Mouse (Mus musculus) erythroblast, embryonic 14.5 days (primary cell): ENCODE results near the gene Ascl1. TPM values are rescaled to one million over a fixed set of nuclear protein-coding genes. Genes with fewer than 3 reads are reported as not detected.

Experiments used
- H3K27me3 ChIP-seq: 2 replicates; pipeline ENCODE4 v1.6.1; 2012; ENCODE audit warnings: inconsistent platforms; ENCODE audit not compliant: control insufficient read depth
- H3K36me3 ChIP-seq: 2 replicates; pipeline ENCODE4 v1.6.1; 2012; ENCODE audit warnings: mild to moderate bottlenecking, inconsistent platforms; ENCODE audit not compliant: control insufficient read depth
- H3K4me1 ChIP-seq: 2 replicates; pipeline ENCODE4 v1.6.1; 2012; ENCODE audit warnings: inconsistent platforms; ENCODE audit not compliant: control insufficient read depth
- H3K4me3 ChIP-seq: replicated peaks from 2 replicates; pipeline ENCODE3; 2012; ENCODE audit warnings: moderate library complexity, mild to moderate bottlenecking, inconsistent platforms
- H3K9me3 ChIP-seq: 2 replicates; pipeline ENCODE4 v1.6.1; 2012; ENCODE audit warnings: low read length, inconsistent platforms, mixed read lengths; ENCODE audit not compliant: control insufficient read depth
- GATA1 ChIP-seq: IDR thresholded peaks from 2 replicates; pipeline ENCODE4 v1.6.1; 2012; ENCODE audit warnings: low read length, inconsistent platforms, mixed read lengths
- TAL1 ChIP-seq: IDR thresholded peaks from 3 replicates; pipeline ENCODE4 v1.6.1; 2012; ENCODE audit warnings: low read length, inconsistent platforms, mixed read lengths
- polyA plus RNA-seq: library from polyadenylated mRNA; stranded (reverse); fragments of >175 nt; gene quantifications from 2 replicates; pipeline ENCODE4 v1.2.3, GENCODE M21; 2012

Gene Ascl1
- polyA plus RNA-seq, 1 experiment: not detected

- Histone ChIP-seq H3K4me3 (no peak overlapping the region), H3K9me3 (no peaks in the 10 kb centered on the region), H3K4me1 (no peaks in the 10 kb centered on the region), H3K36me3 (no peaks in the 10 kb centered on the region), H3K27me3 (peaks cover 9% of the 10 kb centered on the region; the same call in 1 of the 2 replicates)
- TF ChIP-seq TAL1: no peak
- TF ChIP-seq GATA1: no peak
Measured at GRCm38 (mm10) chr10:87501659-87502042, 8.2 kb upstream of the Ascl1 start.

DNA sequence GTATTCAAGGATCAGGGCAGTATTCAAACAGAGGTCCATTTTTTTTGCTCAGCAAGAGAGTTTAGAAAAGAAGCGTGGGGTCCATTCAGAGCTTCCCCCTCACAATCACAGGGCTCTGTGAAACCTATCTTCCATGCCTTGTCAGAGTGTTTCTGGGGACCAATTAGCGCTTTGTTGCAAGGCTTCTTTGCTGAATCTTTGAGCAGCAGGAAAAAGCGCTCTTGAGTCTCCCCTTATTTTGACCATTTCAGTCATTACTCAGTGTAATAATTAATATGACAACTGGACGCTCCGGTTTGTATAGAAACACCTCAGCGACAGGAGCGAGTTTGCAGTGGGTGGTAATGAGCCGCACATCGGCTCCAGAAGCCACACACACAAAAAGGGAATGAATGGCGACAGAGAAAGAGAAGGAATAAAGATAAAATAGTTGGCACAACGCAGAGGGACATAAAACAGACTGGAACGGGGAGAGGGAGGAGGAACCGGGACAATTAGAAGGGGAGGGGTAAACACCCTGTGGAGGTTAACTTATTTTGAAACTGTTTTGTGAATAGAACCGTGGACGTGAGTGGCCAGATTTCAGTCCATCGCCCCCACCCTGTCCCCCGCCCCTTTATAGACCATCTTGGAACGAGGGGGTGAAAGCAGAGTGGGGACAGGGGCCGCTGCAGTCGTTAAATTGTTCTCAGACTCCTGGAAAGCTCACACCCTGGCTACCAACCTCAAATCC lies 7.6 kb upstream of the Ascl1 start:
- Histone ChIP-seq H3K9me3 (no peaks in the 10 kb centered on the region), H3K4me3 (no peak overlapping the region), H3K36me3 (no peaks in the 10 kb centered on the region), H3K4me1 (no peaks in the 10 kb centered on the region), H3K27me3 (peaks cover 9% of the 10 kb centered on the region; the same call in 1 of the 2 replicates)
- no peak for TF ChIP-seq GATA1
- TF ChIP-seq TAL1: no peak

DNA sequence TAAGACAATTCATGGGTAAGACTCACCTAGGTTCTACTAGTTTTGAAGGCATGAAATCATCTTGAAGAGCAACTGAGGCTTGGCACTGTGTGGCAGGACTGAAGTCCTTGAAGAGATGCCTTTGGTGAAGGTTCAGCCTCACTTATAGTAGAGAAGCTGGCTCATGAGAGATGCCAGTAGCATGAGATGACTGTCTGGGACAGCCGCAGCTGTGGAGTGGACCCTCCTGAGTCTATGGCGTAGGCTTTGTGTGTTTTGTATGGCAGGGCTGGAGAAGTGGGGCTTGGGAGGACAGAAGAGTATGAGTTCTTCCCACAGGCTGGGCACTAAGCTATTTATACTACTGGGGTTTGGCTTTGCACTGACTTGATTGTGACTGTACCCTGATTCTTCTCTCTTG lies 3.6 kb upstream of the Ascl1 start:
- H3K9me3 ChIP-seq: no peaks in the 10 kb centered on the region
- TF ChIP-seq GATA1: no peak
- no peak for TF ChIP-seq TAL1
- H3K36me3 ChIP-seq: no peaks in the 10 kb centered on the region
- H3K27me3 ChIP-seq: peaks cover 40% of the 10 kb centered on the region
- no peaks in the 10 kb centered on the region for H3K4me1 ChIP-seq
- H3K4me3 ChIP-seq: no peak overlapping the region

DNA sequence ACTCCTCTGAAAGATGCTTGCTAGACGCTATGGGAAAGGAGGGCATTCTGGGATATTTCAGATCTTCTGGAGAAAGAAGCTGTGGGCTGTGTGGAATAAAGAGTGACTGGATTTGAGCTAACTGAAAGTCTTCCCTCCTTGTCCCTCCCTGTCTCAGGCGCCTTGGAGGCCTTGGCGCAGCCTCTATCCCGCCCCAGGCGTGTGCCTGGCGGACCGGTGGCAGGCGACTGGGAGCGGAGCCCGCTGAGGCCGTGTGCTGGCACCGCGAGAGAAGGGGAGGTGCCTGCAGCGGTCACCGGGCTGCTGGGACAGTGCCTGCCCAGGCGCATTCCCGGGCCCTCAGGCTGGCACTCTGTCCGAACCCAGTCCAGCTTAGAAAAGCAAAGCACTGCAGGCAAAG lies 1.1 kb upstream of the Ascl1 start:
- Histone ChIP-seq H3K4me3 (no peak overlapping the region), H3K4me1 (no peaks in the 10 kb centered on the region), H3K27me3 (peaks cover 55% of the 10 kb centered on the region), H3K36me3 (no peaks in the 10 kb centered on the region), H3K9me3 (no peaks in the 10 kb centered on the region)
- no peak for TF ChIP-seq TAL1

GRCm38 (mm10) chr10:87494176-87494575 lies 716 bp upstream of the Ascl1 start:
- no peak for TF ChIP-seq TAL1
- no peak for TF ChIP-seq GATA1
- Histone ChIP-seq H3K9me3 (no peaks in the 10 kb centered on the region), H3K4me3 (no peak overlapping the region), H3K27me3 (peaks cover 60% of the 10 kb centered on the region), H3K36me3 (no peaks in the 10 kb centered on the region), H3K4me1 (no peaks in the 10 kb centered on the region)

DNA sequence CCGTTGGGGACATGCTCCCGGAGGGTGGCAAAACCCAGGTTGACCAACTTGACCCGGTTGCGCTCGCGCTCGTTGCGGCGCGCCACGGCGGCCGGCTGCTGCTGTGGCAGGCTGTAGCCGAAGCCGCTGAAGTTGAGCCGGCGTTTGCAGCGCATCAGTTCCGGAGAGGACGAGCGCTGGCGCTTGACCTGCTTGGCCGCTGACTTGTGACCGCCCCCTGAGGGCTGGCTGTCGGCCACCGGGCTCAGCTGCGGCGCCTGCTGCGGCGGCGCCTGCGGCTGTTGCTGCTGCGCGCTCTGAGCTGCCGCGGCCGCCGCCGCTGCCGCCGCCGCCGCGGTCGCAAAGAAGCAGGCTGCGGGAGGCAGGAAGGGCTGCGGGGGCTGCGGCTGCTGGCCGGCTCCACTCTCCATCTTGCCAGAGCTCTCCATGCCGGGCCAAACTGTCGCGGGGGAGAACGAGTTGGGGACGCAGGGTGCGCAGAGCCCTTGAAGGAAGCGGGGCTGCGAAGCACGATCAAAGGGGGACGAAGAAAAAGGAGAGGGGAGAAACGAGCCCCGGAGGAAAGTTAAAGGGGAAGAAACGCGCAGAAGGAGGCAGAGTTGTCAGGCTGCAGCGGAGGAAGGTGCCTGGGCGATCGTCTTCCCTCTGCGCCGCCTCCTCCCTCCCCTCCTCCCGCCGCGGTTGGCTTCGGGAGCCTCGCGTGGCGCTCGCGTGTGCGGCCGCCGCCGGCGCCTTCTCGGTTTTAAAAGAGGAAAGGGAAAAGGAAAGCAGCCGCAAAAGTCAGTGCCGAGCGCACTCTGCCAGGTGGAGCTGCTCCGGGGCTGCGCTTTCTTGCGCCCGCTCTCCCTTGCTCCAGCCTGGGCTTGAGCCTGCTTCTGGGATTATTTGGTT lies 554 bp downstream of the Ascl1 start:
- Histone ChIP-seq H3K36me3 (no peaks in the 10 kb centered on the region), H3K27me3 (peaks cover 72% of the 10 kb centered on the region), H3K9me3 (no peaks in the 10 kb centered on the region), H3K4me1 (no peaks in the 10 kb centered on the region), H3K4me3 (no peak overlapping the region)
- TF ChIP-seq GATA1 (no peak), TAL1 (no peak)

- Histone ChIP-seq H3K9me3 (no peaks in the 10 kb centered on the region), H3K36me3 (no peaks in the 10 kb centered on the region), H3K27me3 (peaks cover 78% of the 10 kb centered on the region), H3K4me1 (no peaks in the 10 kb centered on the region), H3K4me3 (no peak overlapping the region)
- TF ChIP-seq TAL1 (no peak), GATA1 (no peak)
Measured at GRCm38 (mm10) chr10:87492332-87492660, 1.2 kb downstream of the Ascl1 start.

- no peak overlapping the region for H3K4me3 ChIP-seq
- no peaks in the 10 kb centered on the region for H3K36me3 ChIP-seq
- H3K9me3 ChIP-seq: no peaks in the 10 kb centered on the region
- TF ChIP-seq GATA1 (no peak), TAL1 (no peak)
- H3K27me3 ChIP-seq: peaks cover 86% of the 10 kb centered on the region
- no peaks in the 10 kb centered on the region for H3K4me1 ChIP-seq
Measured at GRCm38 (mm10) chr10:87491485-87492040, 1.9 kb downstream of the Ascl1 start.

DNA sequence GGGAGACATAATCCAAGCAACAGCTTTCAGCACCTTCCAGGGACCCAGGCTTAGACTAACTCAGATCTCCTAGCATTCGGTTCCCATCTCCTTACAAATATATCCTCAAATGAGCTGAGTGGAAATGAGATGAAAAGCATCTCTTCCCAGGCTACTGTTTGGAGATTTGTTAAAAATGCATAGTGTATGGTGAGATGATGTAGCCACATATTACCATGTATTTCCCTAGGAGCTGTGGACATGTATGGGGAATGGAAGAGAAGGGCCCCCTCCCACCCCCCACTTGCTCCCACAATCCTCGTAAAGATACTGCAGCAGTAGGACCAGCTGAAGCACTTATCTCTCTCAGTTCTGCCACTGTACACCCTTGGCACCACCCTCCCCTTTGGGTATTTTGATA lies 3.1 kb downstream of the Ascl1 start:
- H3K4me3 ChIP-seq: no peak overlapping the region

More for the DNA sequence above, 3.1 kb downstream of the Ascl1 start:
- Histone ChIP-seq H3K9me3 (no peaks in the 10 kb centered on the region), H3K27me3 (peaks cover 96% of the 10 kb centered on the region), H3K36me3 (no peaks in the 10 kb centered on the region), H3K4me1 (no peaks in the 10 kb centered on the region)
- TF ChIP-seq TAL1 (no peak), GATA1 (no peak)
